Mouse (Mus musculus) megakaryocyte, embryonic 14.5 days (primary cell): ENCODE results near the gene Trip6. TPM values are rescaled to one million over a fixed set of nuclear protein-coding genes. Genes with fewer than 3 reads are reported as not detected.

Experiments
- H3K27me3 ChIP-seq: replicated peaks from 2 replicates; pipeline ENCODE3; 2012; ENCODE audit warnings: inconsistent platforms
- H3K36me3 ChIP-seq: replicated peaks from 2 replicates; pipeline ENCODE3; 2012; ENCODE audit warnings: low read length, inconsistent platforms, mixed read lengths
- H3K4me1 ChIP-seq: 2 replicates; pipeline ENCODE4 v1.6.1; 2012; ENCODE audit warnings: inconsistent platforms
- H3K4me3 ChIP-seq: replicated peaks from 2 replicates; pipeline ENCODE3; 2012; ENCODE audit warnings: moderate library complexity, mild to moderate bottlenecking, inconsistent platforms
- H3K9me3 ChIP-seq: 2 replicates; pipeline ENCODE4 v1.6.1; 2012; ENCODE audit warnings: inconsistent platforms
- FLI1 ChIP-seq: IDR thresholded peaks from 2 replicates; pipeline ENCODE4 v1.6.1; 2012; ENCODE audit warnings: low read length, inconsistent platforms, mixed read lengths
- GATA1 ChIP-seq: IDR thresholded peaks from 3 replicates; pipeline ENCODE4 v1.6.1; 2012; ENCODE audit warnings: mixed read lengths, low read length, inconsistent platforms, borderline replicate concordance
- polyA plus RNA-seq: library from polyadenylated mRNA; stranded (reverse); fragments of >175 nt; gene quantifications from 2 replicates; pipeline ENCODE4 v1.2.3, GENCODE M21; 2012; ENCODE audit warnings: low replicate concordance; ENCODE audit not compliant: insufficient read depth

The Trip6 gene
- polyA plus RNA-seq = 35.0 and 68.0 TPM in 2 replicates

DNA sequence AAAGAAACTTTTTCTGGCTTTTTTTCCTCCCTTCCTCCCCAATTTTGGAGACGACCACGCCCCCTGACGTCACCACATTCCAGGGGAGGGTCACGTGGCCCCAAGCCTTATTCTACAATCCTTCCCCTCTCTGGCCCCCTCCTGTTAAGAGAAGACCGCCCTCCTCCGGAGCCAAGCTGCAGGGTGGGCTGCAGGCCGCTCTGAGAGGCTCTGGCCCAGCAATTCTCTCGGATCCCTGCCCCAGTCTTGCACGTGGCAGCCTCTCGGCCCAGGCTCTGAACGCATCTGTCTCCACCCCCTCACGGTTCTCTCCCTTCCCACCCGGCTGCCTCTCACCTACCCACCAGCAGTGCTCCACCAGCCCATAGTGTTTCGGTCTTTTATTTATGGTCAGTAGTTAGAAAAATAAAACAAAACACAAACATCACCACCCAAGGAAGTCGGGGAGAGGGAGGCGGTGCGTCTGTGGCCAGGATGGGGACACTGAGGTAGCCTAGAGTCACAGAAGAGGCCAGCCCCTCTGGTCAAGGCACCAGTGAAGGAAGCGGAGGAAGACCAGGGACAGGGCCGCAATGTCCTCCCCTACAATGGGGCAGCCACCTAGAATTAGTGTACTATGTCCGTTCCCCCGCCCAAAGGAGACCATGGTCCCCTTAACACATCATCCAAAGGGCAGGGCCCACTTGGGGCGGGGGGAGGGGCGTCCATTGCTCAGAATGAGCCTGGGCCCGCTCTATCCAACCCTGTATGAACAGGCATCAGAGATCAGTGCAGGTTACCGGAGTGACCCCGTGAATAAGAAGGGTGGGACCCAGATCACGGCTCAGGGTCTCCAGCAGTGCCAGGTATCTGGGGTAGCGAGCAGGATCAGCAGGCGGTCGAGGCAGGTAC lies at the start of gene Trip6:
Gene Trip6 (minus strand): TSS at position 212 of the 891 bp plus-strand sequence.
- no peaks in the 10 kb centered on the region for H3K27me3 ChIP-seq
- H3K36me3 ChIP-seq = peaks cover 60% of the 10 kb centered on the region
- H3K4me1 ChIP-seq = peaks cover 70% of the 10 kb centered on the region
- peak within 1 kb of the TSS; percentile 92 for H3K4me3 ChIP-seq
- no peaks in the 10 kb centered on the region for H3K9me3 ChIP-seq
- TF ChIP-seq GATA1 (no peak), FLI1 (no peak)

GRCm38 (mm10) chr5:137358382-137358781 lies 44.2 kb upstream of the Trip6 start:
- peaks cover 34% of the 10 kb centered on the region for H3K27me3 ChIP-seq
- H3K9me3 ChIP-seq = peaks cover 6% of the 10 kb centered on the region; the same call in 1 of the 2 replicates
- TF ChIP-seq GATA1 (no peak), FLI1 (no peak)
- H3K4me1 ChIP-seq = no peaks in the 10 kb centered on the region; the same call in 1 of the 2 replicates
- H3K4me3 ChIP-seq = no peak overlapping the region
- no peaks in the 10 kb centered on the region for H3K36me3 ChIP-seq

DNA sequence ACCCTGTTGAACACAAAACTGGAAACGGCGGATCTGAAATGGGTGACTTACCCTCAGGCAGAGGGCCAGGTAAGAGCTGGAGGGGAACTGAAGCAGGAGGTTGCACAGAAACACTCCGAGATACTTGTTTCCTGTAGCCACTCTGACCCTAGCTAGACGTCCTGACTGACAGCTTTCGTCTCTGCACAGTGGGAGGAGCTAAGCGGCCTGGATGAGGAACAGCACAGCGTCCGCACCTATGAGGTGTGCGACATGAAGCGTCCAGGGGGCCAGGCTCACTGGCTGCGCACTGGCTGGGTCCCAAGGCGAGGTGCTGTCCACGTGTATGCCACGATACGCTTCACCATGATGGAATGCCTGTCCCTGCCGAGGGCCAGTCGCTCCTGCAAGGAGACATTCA lies 39.9 kb upstream of the Trip6 start:
- H3K4me3 ChIP-seq = peak overlapping the region; percentile 25
- no peaks in the 10 kb centered on the region for H3K9me3 ChIP-seq
- TF ChIP-seq GATA1 = no peak
- TF ChIP-seq FLI1 = no peak
- H3K27me3 ChIP-seq = peaks cover 64% of the 10 kb centered on the region
- no peaks in the 10 kb centered on the region for H3K36me3 ChIP-seq
- peaks cover 12% of the 10 kb centered on the region; the same call in 1 of the 2 replicates for H3K4me1 ChIP-seq

DNA sequence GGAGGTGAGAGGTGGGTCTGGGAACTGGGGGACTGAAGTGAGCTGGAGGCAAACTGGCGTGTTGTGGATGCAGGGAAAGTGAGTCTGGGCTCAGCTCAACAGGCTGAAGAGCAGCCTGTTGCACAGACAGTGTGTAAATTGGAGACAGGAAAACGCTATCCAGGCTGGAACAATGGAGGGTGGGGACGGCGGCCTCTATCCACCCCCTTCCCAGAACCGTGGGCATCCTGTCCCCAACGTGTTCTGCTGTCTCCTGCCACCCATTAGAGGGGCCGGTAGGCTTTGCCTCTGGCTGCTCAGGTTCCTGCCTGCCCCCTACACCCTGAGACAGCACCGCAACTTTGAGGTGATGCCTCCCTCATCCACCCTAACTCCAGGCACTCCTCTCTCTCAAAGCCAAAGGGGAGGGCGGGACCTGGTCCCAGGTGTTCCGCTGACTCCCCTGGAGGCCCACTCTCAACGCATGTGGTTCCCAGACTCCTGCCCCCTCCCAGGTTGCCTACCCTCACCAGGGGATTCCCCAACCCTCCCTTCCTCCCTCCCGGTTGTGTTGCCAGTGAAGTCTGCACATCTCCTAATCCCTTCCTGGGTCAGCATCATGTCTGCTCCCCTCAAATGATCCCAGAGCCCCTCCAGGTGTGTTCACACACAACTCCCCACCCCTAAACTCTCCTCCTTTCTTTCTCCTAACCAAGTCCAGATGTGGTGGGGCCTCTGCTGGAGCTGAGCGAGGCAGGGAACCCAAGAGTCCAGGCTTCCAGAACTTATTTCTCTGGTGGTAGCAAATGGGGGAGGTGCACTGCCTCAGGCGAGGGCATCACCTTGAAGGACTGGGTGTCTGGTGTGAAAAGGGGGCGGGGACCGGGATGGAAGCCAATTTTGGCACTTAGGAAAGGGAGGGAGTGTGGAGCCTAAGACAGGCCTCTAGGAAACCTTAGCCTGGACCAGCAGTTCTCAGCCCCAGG lies 38.1 kb upstream of the Trip6 start:
- H3K4me1 ChIP-seq = peaks cover 20% of the 10 kb centered on the region
- H3K27me3 ChIP-seq = peaks cover 76% of the 10 kb centered on the region
- H3K9me3 ChIP-seq = no peaks in the 10 kb centered on the region
- no peak overlapping the region for H3K4me3 ChIP-seq
- no peaks in the 10 kb centered on the region for H3K36me3 ChIP-seq
- TF ChIP-seq FLI1 = no peak
- no peak for TF ChIP-seq GATA1

DNA sequence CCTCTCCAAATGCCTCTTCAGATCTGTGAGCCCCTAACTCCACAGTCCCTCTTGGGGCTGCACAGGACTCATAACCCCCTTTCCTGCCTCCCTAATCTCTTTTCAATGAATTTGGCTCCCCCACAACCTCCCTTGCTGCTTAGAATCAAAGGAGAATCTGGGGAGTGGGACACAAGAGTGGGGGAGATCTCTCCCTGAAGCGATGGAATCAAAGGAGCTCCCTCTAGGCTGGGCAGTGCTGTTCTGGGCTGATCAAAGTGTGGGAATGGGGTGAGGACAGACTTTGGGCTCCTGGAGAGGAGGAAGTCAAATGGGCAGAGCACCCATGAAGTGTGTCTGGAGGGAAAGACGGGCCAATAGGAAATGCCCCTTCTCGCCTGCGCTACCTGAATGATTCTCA lies 37.2 kb upstream of the Trip6 start:
- H3K4me3 ChIP-seq = no peak overlapping the region

DNA sequence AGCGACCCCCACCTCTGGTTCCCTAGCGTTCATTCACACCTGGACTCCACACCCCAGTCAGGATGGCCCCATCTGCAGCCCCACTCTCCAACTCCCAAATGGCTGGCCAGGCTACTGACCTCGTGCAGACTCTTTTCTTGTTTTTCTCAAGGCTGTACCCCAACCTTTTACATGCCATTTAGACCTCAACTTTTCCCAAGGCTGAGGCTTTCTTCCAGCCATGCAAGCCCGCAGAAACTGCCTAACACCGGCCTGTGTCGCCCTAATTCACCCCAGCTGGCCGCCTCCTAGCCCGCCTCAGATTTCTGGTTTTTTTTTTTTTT lies 36.8 kb upstream of the Trip6 start:
- no peaks in the 10 kb centered on the region for H3K36me3 ChIP-seq
- no peaks in the 10 kb centered on the region for H3K9me3 ChIP-seq
- no peak for TF ChIP-seq FLI1
- no peak for TF ChIP-seq GATA1
- no peak overlapping the region for H3K4me3 ChIP-seq
- peaks cover 75% of the 10 kb centered on the region for H3K27me3 ChIP-seq
- peaks cover 20% of the 10 kb centered on the region for H3K4me1 ChIP-seq

More for the DNA sequence above, 37.2 kb upstream of the Trip6 start:
- H3K9me3 ChIP-seq = no peaks in the 10 kb centered on the region
- peaks cover 20% of the 10 kb centered on the region for H3K4me1 ChIP-seq
- no peaks in the 10 kb centered on the region for H3K36me3 ChIP-seq
- H3K27me3 ChIP-seq = peaks cover 77% of the 10 kb centered on the region
- TF ChIP-seq FLI1 (no peak), GATA1 (no peak)

- Histone ChIP-seq H3K4me3 (peak overlapping the region; percentile 50), H3K9me3 (no peaks in the 10 kb centered on the region), H3K4me1 (peaks cover 20% of the 10 kb centered on the region), H3K27me3 (peaks cover 78% of the 10 kb centered on the region), H3K36me3 (no peaks in the 10 kb centered on the region)
- TF ChIP-seq GATA1 (no peak), FLI1 (no peak)
These were observed 36.2 kb upstream of the Trip6 start for GRCm38 (mm10) chr5:137350205-137351057.

GRCm38 (mm10) chr5:137349384-137350204 lies 35.4 kb upstream of the Trip6 start, which contains the start of gene Ephb4:
Gene Ephb4, plus strand, starts transcription at chr5:137350109.
- TF ChIP-seq FLI1 (no peak), GATA1 (no peak)
- H3K9me3 ChIP-seq = peaks cover 2% of the 10 kb centered on the region
- no peaks in the 10 kb centered on the region for H3K36me3 ChIP-seq
- H3K4me1 ChIP-seq = peaks cover 20% of the 10 kb centered on the region
- peak within 1 kb of the TSS; percentile 50 for H3K4me3 ChIP-seq
- H3K27me3 ChIP-seq = peaks cover 83% of the 10 kb centered on the region
